Mouse (Mus musculus) Muller cell, postnatal 12 days (primary cell): ENCODE results near the gene Dapl1.

Experiments
- DNase-seq: peaks from one replicate; pipeline ENCODE4 v3.0.0-alpha.2; 2015; ENCODE audit errors: inconsistent ontology term

Dapl1 gene

GRCm38 (mm10) chr2:59471051-59471948, 13.2 kb upstream of the Dapl1 start:
- no peak for DNase-seq

GRCm38 (mm10) chr2:59474336-59474735, 10.1 kb upstream of the Dapl1 start:
- DNase-seq = no peak

GRCm38 (mm10) chr2:59485080-59485479, 627 bp downstream of the Dapl1 start:
- peak; percentile 29 for DNase-seq

- peak; percentile 46 for DNase-seq
These were observed 1.2 kb downstream of the Dapl1 start for GRCm38 (mm10) chr2:59485657-59486056.

GRCm38 (mm10) chr2:59486196-59486845, 1.9 kb downstream of the Dapl1 start:
- no peak for DNase-seq

- no peak for DNase-seq
These were observed 3.8 kb downstream of the Dapl1 start for GRCm38 (mm10) chr2:59488235-59488634.

- no peak for DNase-seq
These were observed 5.9 kb downstream of the Dapl1 start for GRCm38 (mm10) chr2:59490353-59490752.

GRCm38 (mm10) chr2:59493445-59494085, 9.1 kb downstream of the Dapl1 start:
- DNase-seq = peak; percentile 96

- no peak for DNase-seq
These were observed 14.7 kb downstream of the Dapl1 start for GRCm38 (mm10) chr2:59499146-59499545.

GRCm38 (mm10) chr2:59499717-59500116, 15.3 kb downstream of the Dapl1 start:
- DNase-seq = no peak

GRCm38 (mm10) chr2:59509061-59509460, 24.6 kb downstream of the Dapl1 start:
- DNase-seq = no peak

GRCm38 (mm10) chr2:59510416-59510815, 26.0 kb downstream of the Dapl1 start:
- DNase-seq = no peak

GRCm38 (mm10) chr2:59510882-59511281, 26.4 kb downstream of the Dapl1 start:
- DNase-seq = no peak

GRCm38 (mm10) chr2:59520663-59521062, 36.2 kb downstream of the Dapl1 start:
- DNase-seq = no peak

- peak; percentile 70 for DNase-seq
These were observed 37.7 kb downstream of the Dapl1 start for GRCm38 (mm10) chr2:59522079-59522684.

GRCm38 (mm10) chr2:59523526-59523925, 39.1 kb downstream of the Dapl1 start:
- no peak for DNase-seq

- DNase-seq = peak; percentile 88
These were observed 42.4 kb downstream of the Dapl1 start for GRCm38 (mm10) chr2:59526893-59527292.

- peak; percentile 84 for DNase-seq
These were observed 45.2 kb downstream of the Dapl1 start for GRCm38 (mm10) chr2:59529574-59530080.

- DNase-seq = no peak
These were observed 46.4 kb downstream of the Dapl1 start for GRCm38 (mm10) chr2:59530811-59531210.

- DNase-seq = no peak
These were observed 48.5 kb downstream of the Dapl1 start for GRCm38 (mm10) chr2:59532999-59533398.

GRCm38 (mm10) chr2:59533504-59533903, 49.1 kb downstream of the Dapl1 start:
- no peak for DNase-seq
